Mouse (Mus musculus) heart, embryonic 16.5 days (tissue): Measurements from ENCODE around the gene Cep295nl. TPM values are rescaled to one million over a fixed set of nuclear protein-coding genes. Genes with fewer than 3 reads are reported as not detected.

Experiments
- ATAC-seq: fragments of 200-750 bp; cut with Nextera tagmentation; replicated peaks from 2 replicates; pipeline ENCODE4 v1.8.0; 2017; ENCODE audit warnings: moderate number of reproducible peaks; ENCODE audit not compliant: insufficient read depth, low FRiP score; ENCODE audit errors: extremely low read depth
- H3K27ac ChIP-seq: fragments of 300-500 bp; sonication (generic); 2 replicates; pipeline ENCODE4 v1.5.1; 2014; ENCODE audit warnings: mild to moderate bottlenecking, low read length, control low read depth, moderate library complexity
- H3K27me3 ChIP-seq: fragments of 300-500 bp; sonication (generic); 2 replicates; pipeline ENCODE4 v1.6.1; 2014; ENCODE audit warnings: low read length, mixed read lengths; ENCODE audit not compliant: control insufficient read depth, insufficient read depth
- H3K36me3 ChIP-seq: fragments of 300-500 bp; sonication (generic); 2 replicates; pipeline ENCODE4 v1.6.1; 2014; ENCODE audit not compliant: control insufficient read depth, insufficient read depth
- H3K4me1 ChIP-seq: fragments of 300-500 bp; sonication (generic); 2 replicates; pipeline ENCODE4 v1.6.1; 2014; ENCODE audit warnings: low read length, mixed read lengths; ENCODE audit not compliant: control insufficient read depth, insufficient read depth
- H3K4me2 ChIP-seq: fragments of 300-500 bp; sonication (generic); 2 replicates; pipeline ENCODE4 v1.6.1; 2014; ENCODE audit warnings: low read depth, mild to moderate bottlenecking, control low read depth, low read length
- H3K4me3 ChIP-seq: fragments of 300-500 bp; sonication (generic); 2 replicates; pipeline ENCODE4 v1.5.1; 2014; ENCODE audit warnings: mild to moderate bottlenecking, control low read depth, low read length
- H3K9ac ChIP-seq: fragments of 300-500 bp; sonication (generic); 2 replicates; pipeline ENCODE4 v1.6.1; 2014; ENCODE audit warnings: low read length, control low read depth
- H3K9me3 ChIP-seq: fragments of 300-500 bp; sonication (generic); replicated peaks from 2 replicates; pipeline ENCODE4 v1.6.1; 2016; ENCODE audit warnings: low read length; ENCODE audit not compliant: control insufficient read depth
- WGBS: fragments of 180-500 bp; shearing (Covaris S2); extraction: QIAGEN DNeasy Blood & Tissue Kit; methylation state at CpG from one replicate; pipeline ENCODE4 v1.1.7; 2014; 5-methylcytosine and 5-hydroxymethylcytosine counted together
- polyA plus RNA-seq: library from polyadenylated mRNA; unstranded; fragments of >200 nt; fragmentation: Nextera tagmentation; extraction: Ambion mirVana; gene quantifications from 2 replicates; pipeline ENCODE4 v1.2.1, GENCODE M21; 2015

Gene Cep295nl
- polyA plus RNA-seq, 1 experiment from 2014 or later: 0.28 TPM

DNA sequence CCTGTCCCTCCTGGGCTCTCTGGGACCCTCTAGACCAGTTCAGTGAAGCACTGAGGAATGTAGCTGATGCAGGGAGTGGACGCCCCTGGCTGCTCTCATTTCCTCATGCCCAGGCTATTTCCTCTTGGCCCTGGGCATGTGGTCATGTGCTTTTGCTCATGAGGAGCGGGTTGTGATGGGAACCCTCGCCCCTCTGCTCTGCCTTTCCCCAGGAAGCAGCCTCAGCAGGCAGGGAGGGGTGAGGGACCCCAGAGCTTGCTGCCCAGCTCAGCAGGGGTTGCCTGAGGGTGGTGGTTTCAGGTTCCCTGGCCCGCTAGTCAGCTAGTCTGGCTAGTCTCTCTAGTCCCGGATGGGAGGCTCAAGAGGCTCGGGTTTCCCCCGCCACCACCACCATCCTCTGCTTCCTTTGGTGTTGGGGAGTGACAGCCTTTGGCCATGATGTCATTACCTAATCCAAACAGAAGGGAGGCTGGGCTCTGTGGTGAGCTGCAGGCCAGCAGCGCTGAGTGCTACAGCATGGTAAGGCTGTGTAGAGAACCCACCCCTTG lies 20.7 kb upstream of the Cep295nl start:
- Histone ChIP-seq H3K4me2 (peak overlapping the region; percentile 45), H3K27me3 (no peaks in the 10 kb centered on the region), H3K4me3 (no peak overlapping the region), H3K36me3 (no peaks in the 10 kb centered on the region), H3K4me1 (peaks cover 30% of the 10 kb centered on the region), H3K9me3 (no peaks in the 10 kb centered on the region), H3K27ac (peak overlapping the region; percentile 84), H3K9ac (peak overlapping the region; percentile 50)
- 4% methylated on average over 8 of the region's 8 CpGs for WGBS
- peak; percentile 81 for ATAC-seq

DNA sequence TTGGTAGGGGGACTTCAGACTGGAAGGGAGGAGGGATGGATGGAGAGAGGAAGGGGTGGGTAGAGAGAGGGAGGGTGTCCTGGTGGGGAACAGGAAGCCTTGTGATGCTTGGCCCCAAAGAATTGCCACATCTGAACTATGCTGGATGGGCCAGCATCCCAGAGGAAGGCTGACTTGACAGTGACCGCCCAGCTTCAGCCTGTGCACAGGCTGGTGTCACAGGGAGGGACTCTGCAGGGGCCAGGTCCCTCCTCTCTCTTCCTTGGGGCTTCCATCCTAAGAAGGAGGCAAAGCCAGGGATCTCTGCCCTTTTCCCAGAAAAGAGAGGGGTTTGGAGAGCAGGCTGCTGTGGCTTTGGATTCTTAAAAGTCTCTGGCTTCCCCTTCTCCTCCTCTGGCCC lies 20.2 kb upstream of the Cep295nl start:
- ATAC-seq: no peak
- 38% methylated on average over 1 of the region's 1 CpGs for WGBS
- H3K4me2 ChIP-seq: peak overlapping the region; percentile 45; the same call in 1 of the 2 replicates

DNA sequence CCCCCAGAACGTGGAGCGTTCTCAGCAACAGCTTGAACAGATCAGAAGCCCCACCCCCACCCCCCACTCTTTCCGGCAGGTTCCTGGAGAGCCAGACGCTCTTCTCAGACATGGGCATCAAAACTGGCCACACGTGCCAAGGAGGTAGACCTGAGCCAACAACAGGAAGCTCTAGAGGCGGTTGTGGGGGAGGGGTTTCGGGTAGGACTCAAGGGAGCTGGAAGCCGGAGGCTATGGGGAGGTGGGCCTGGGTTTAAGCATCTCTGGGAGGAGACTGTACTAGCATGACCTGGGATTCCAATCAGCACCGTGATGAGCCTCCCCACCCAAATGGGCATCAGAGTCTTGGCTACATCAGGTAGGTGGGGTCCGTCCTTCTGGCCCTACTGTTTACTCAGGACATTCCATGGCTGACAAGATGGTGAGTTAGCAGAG lies 18.6 kb upstream of the Cep295nl start:
- ATAC-seq: no peak
- 46% methylated on average over 10 of the region's 10 CpGs for WGBS
- Histone ChIP-seq H3K27me3 (no peaks in the 10 kb centered on the region), H3K4me2 (no peak overlapping the region), H3K27ac (no peak overlapping the region), H3K9ac (no peak overlapping the region), H3K4me3 (no peak overlapping the region), H3K9me3 (no peaks in the 10 kb centered on the region), H3K36me3 (no peaks in the 10 kb centered on the region), H3K4me1 (peaks cover 30% of the 10 kb centered on the region)

More for the DNA sequence above, 20.2 kb upstream of the Cep295nl start:
- H3K4me1 ChIP-seq: peaks cover 30% of the 10 kb centered on the region
- no peaks in the 10 kb centered on the region for H3K36me3 ChIP-seq
- no peaks in the 10 kb centered on the region for H3K27me3 ChIP-seq
- H3K4me3 ChIP-seq: no peak overlapping the region
- no peaks in the 10 kb centered on the region for H3K9me3 ChIP-seq
- H3K27ac ChIP-seq: peak overlapping the region; percentile 84
- H3K9ac ChIP-seq: peak overlapping the region; percentile 50

DNA sequence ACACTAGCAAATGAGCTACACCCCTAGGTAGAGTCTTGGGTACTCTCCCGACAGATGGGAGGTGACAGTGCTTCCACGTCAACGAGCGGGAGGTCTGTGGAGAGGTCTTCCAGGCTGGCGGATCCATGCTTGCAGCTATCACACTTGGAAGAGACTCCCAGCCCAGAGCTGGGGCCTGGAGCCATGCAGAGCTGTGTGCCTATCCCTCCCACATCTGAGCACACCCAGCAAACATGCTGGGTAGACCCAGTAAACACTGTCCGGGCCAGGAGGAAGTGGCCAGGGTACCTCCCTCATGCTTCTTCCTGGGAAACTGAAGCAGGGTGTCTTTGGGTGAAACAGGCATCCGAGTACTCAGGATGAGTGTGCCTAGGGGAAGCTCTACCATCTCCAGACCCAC lies 18.2 kb upstream of the Cep295nl start:
- Histone ChIP-seq H3K9ac (no peak overlapping the region), H3K4me3 (no peak overlapping the region), H3K36me3 (no peaks in the 10 kb centered on the region), H3K9me3 (no peaks in the 10 kb centered on the region), H3K4me1 (peaks cover 31% of the 10 kb centered on the region), H3K27me3 (no peaks in the 10 kb centered on the region), H3K27ac (no peak overlapping the region), H3K4me2 (no peak overlapping the region)
- WGBS: 54% methylated on average over 7 of the region's 7 CpGs
- no peak for ATAC-seq

DNA sequence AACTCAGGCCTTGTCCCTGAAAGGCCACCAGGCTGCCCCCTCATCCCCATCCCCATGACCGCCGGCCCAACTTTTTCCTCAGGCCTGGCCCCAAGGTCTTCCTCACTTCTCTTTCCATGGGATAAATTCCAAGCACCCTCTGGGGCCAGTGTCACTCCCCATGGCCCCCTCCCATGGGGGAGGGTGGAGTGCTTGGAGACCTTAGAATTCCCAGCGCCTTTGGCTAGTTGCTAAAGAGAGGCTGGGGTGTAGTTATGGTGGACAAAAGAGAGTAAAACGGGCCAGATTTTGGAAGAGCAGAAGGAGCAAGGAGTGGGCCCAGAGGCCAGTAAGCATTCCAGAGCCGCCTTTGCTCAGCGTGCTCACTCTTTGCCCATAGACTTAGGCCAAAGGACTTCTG lies 13.3 kb upstream of the Cep295nl start, which contains the start of gene Timp2:
Timp2 (minus strand) TSS at position 101 of the 400 bp plus-strand sequence.
- ATAC-seq: no peak
- no peaks in the 10 kb centered on the region for H3K9me3 ChIP-seq
- peaks cover 21% of the 10 kb centered on the region for H3K4me1 ChIP-seq
- H3K27ac ChIP-seq: peak within 1 kb of the TSS; percentile 88
- peak within 1 kb of the TSS; percentile 88 for H3K4me3 ChIP-seq
- H3K9ac ChIP-seq: peak within 1 kb of the TSS; percentile 98
- no peaks in the 10 kb centered on the region for H3K27me3 ChIP-seq
- peak within 1 kb of the TSS; percentile 91 for H3K4me2 ChIP-seq
- H3K36me3 ChIP-seq: 0 out of 2 replicates have a peak, but pooled peaks cover 2% of the 10 kb centered on the region
- 39% methylated on average over 6 of the region's 6 CpGs for WGBS

DNA sequence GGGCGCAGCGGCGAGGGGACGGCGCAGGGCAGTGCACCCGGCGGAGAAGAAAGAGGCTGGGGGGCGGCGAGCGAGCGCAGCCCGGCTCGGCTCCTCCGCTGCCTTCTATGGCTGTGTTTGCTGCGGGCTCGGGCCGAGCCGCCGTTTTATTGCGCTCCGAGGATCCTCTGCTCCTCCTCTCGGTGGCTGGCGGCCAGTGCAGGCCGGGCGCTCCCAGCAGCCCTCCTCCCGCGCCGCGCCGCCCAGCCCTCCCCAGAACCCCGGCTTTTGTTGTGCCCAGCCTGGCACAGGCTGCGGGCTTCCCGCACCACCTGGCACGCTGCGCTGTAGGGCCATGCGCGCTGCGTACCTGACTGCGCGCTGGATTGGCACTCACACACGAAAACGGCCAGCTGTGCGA lies 12.9 kb upstream of the Cep295nl start:
- no peaks in the 10 kb centered on the region for H3K9me3 ChIP-seq
- H3K27me3 ChIP-seq: no peaks in the 10 kb centered on the region
- H3K27ac ChIP-seq: peak overlapping the region; percentile 88
- 0 out of 2 replicates have a peak, but pooled peaks cover 2% of the 10 kb centered on the region for H3K36me3 ChIP-seq
- peak overlapping the region; percentile 91 for H3K4me2 ChIP-seq
- H3K4me3 ChIP-seq: peak overlapping the region; percentile 88
- 0% methylated on average over 34 of the region's 43 CpGs for WGBS
- ATAC-seq: peak; percentile 94
- peak overlapping the region; percentile 98 for H3K9ac ChIP-seq
- H3K4me1 ChIP-seq: peaks cover 17% of the 10 kb centered on the region

DNA sequence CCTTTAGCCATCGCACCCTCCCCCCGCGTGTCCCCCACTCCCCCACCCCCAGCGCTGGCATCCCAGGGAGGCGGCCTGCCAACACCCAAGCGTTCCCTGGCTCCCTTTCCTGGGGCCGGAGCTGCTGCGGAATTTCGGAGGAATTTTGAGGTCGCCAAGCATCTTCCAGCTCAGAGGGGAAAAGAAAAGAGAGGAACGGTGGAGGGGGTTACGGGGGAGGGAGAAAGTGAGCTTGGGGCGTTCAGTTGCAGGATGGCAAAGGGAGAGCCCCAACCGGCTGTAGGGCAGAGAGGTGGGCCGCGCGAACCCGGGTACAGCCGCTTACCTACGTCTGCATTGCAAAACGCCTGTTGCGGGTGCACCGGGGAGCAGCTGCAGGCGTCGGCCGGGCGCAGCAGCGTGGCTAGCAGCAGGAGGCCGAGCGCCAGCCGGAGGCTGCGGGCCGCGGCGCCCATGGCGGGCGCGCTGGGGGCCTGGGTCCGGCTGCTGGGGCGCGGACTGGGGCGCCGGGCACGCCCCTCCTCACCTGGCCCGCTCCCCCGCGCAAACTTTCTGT lies 12.4 kb upstream of the Cep295nl start:
- WGBS: under 1% methylated on average over 44 of the region's 47 CpGs
- H3K9me3 ChIP-seq: no peaks in the 10 kb centered on the region
- H3K4me1 ChIP-seq: peaks cover 17% of the 10 kb centered on the region
- no peaks in the 10 kb centered on the region for H3K27me3 ChIP-seq
- H3K9ac ChIP-seq: peak overlapping the region; percentile 98
- peak overlapping the region; percentile 91 for H3K4me2 ChIP-seq
- H3K27ac ChIP-seq: peak overlapping the region; percentile 88
- 0 out of 2 replicates have a peak, but pooled peaks cover 2% of the 10 kb centered on the region for H3K36me3 ChIP-seq
- peak; percentile 43 for ATAC-seq
- peak overlapping the region; percentile 88 for H3K4me3 ChIP-seq

DNA sequence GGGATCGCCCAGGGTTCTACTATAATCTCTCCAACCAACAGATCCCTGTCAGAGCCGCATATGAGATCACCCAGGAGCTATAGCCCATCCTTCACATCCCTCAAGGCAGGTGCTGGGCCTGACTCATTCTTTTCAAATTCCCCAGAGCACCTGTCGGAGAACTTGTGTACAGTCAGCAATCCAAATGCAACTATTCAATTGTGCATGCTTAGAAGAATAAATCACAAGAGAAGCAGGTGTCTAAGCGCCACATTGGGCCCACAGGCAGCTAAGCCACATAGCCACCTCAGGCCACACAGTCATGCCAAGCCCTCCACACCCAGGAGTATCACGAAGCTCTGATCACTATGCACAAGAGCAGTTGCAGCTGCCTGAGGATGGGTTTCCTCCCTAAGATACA lies 7.2 kb upstream of the Cep295nl start:
- ATAC-seq: no peak

DNA sequence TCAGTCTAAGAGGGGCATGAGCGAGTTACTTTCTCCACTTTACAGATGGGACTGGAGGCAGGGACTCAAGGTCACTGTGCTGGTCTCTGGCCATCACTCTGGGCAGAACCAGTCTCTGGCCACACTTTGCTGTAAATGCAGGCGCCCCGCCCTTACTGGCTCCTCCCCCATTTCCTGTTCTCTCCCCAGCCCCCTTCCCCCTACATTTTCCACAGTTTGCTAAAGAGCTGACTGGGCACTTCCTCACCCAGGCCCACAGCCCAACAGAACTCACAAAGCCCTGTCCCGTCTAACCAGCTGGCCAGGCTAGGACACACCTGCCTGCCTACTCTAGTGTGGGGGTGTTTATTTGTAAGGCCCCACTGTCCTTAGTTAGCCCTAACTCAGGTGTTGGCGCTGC lies 6.6 kb upstream of the Cep295nl start:
- H3K36me3 ChIP-seq: 0 out of 2 replicates have a peak, but pooled peaks cover 2% of the 10 kb centered on the region
- H3K4me2 ChIP-seq: peak overlapping the region; percentile 13; the same call in 1 of the 2 replicates
- no peaks in the 10 kb centered on the region for H3K9me3 ChIP-seq
- H3K27ac ChIP-seq: peak overlapping the region; percentile 63
- peak; percentile 46 for ATAC-seq
- peaks cover 41% of the 10 kb centered on the region for H3K4me1 ChIP-seq
- H3K4me3 ChIP-seq: no peak overlapping the region
- H3K9ac ChIP-seq: peak overlapping the region; percentile 46; the same call in 1 of the 2 replicates
- 67% methylated on average over 5 of the region's 5 CpGs for WGBS
- H3K27me3 ChIP-seq: no peaks in the 10 kb centered on the region

More for the DNA sequence above, 7.2 kb upstream of the Cep295nl start:
- Histone ChIP-seq H3K4me1 (peaks cover 44% of the 10 kb centered on the region), H3K9ac (no peak overlapping the region), H3K9me3 (no peaks in the 10 kb centered on the region), H3K4me3 (no peak overlapping the region), H3K36me3 (0 out of 2 replicates have a peak, but pooled peaks cover 2% of the 10 kb centered on the region), H3K27ac (peak overlapping the region; percentile 63), H3K4me2 (no peak overlapping the region), H3K27me3 (no peaks in the 10 kb centered on the region)
- WGBS: 88% methylated on average over 5 of the region's 5 CpGs
